Mouse (Mus musculus): Measurements from ENCODE around the gene Gapdhs. TPM values are rescaled to one million over a fixed set of nuclear protein-coding genes. Genes with fewer than 3 reads are reported as not detected.
"Not testable (repeated sequence)": the region's sequence is repeated elsewhere in the genome, so short reads cannot be mapped to it uniquely, and the experiment has no call there.

The Gapdhs gene
- polyA plus RNA-seq, 1 experiment = not detected

DNA sequence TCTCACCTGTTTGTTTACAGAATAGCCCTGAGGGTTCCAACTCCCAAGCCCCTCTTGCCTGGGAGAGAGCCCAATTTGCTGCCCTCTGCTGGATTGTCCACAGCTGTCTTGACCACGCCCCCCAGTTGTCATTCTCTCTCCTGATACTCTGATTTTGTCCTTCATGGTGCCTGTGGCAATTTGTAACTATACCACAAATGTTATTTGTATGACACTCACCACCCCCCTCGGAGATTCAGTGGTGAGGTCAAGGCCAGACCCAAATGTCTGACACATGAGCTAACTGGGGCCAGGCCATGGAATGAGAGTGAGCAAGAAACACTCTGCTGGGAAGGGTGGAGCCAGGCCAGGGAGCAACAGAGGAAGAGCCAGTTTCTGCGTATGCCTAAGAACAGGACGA, 15.4 kb upstream of the Gapdhs start:
- Histone ChIP-seq H3ac (ENCODE audit: control insufficient read depth, insufficient read length, low read depth) (no peak overlapping the region), H3K79me3 (ENCODE audit: low read depth) (no peaks in the 10 kb centered on the region), H3K79me2 (ENCODE audit: control insufficient read depth, insufficient read depth) (no peaks in the 10 kb centered on the region), H3K36me3 (ENCODE audit: control insufficient read depth, insufficient read depth) (no peaks in the 10 kb centered on the region), H3K27me3 (ENCODE audit: control insufficient read depth, insufficient read depth, insufficient read length) (peaks cover 14% of the 10 kb centered on the region), H3K4me3 (ENCODE audit: insufficient read depth, poor library complexity, severe bottlenecking) (no peak overlapping the region)
- TF ChIP-seq CEBPB (IDR thresholded peaks at IDR 0.05; ENCODE audit: low read depth) (no peak), CTCF (IDR thresholded peaks at IDR 0.05; ENCODE audit: control insufficient read depth, insufficient read depth, insufficient read length) (no peak), MYOG (IDR thresholded peaks at IDR 0.05; ENCODE audit: control insufficient read depth, extremely low read depth, insufficient read length) (no peak)

DNA sequence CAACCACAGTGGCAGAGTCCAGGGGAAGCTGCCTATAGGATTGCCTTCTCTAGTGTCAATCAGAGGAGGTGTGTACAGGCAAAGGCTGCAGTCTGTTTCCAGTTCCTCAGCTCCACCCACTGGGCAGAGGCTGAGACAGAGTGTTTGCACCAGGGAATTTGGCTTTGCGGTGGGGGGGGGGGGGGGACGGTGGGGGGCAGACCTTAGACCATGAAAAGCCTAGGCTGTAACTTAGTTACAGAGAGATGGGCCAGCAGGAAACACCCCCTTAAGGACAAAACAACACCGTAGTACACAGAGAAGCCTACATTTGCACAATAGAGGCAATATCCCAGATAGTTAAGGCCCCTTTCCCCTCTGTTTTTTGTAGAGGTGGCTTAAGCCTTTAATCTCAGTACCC, 13.5 kb upstream of the Gapdhs start:
- Histone ChIP-seq H3K79me2 (ENCODE audit: control insufficient read depth, insufficient read depth) (no peaks in the 10 kb centered on the region), H3K4me3 (ENCODE audit: insufficient read depth, poor library complexity, severe bottlenecking) (no peak overlapping the region), H3K27me3 (ENCODE audit: control insufficient read depth, insufficient read depth, insufficient read length) (no peaks in the 10 kb centered on the region), H3ac (ENCODE audit: control insufficient read depth, insufficient read length, low read depth) (no peak overlapping the region), H3K79me3 (ENCODE audit: low read depth) (no peaks in the 10 kb centered on the region), H3K36me3 (ENCODE audit: control insufficient read depth, insufficient read depth) (no peaks in the 10 kb centered on the region)
- TF ChIP-seq MAX (IDR thresholded peaks at IDR 0.05) = no peak
- no peak for TF ChIP-seq USF1 (IDR thresholded peaks at IDR 0.05; ENCODE audit: low read depth)
- no peak for TF ChIP-seq CEBPB (IDR thresholded peaks at IDR 0.05; ENCODE audit: low read depth)
- TF ChIP-seq MYOG (IDR thresholded peaks at IDR 0.05; ENCODE audit: control insufficient read depth, extremely low read depth, insufficient read length) = no peak

DNA sequence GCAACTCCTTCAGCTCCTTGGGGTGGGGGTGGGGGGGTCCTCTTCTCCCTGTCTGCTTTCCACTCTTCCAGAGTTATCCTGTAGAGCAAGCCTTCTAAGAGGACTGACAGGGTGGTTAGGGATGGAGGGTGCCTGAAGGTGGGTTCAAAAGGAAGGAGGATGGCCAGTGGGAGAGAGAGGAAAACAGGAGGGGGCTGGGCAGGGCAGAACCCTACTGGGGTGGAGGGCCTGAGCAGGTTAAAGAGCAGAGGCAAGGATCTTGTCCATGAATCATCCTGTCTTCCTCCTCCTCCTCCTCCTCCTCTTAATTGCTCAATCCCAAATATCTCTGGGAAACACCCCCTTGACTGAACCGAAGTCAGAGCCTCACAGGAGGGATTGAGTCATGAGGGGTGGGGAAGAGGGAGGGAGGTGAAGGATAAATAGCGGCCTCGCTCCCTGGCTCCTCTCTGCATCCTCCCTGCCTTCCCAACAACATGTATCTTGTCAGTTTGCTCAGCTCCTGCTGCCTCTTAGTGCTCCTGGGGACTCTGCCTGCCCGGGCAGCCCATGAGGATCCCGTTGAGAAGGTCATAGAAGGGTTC, 7.7 kb upstream of the Gapdhs start, which contains the start of gene Sbsn:
Gene Sbsn (plus strand): TSS at position 386 of the 584 bp plus-strand sequence.
- Histone ChIP-seq H3K27me3 (ENCODE audit: control insufficient read depth, insufficient read depth, insufficient read length) (no peaks in the 10 kb centered on the region), H3K79me2 (ENCODE audit: control insufficient read depth, insufficient read depth) (no peaks in the 10 kb centered on the region), H3K36me3 (ENCODE audit: control insufficient read depth, insufficient read depth) (no peaks in the 10 kb centered on the region), H3ac (ENCODE audit: control insufficient read depth, insufficient read length, low read depth) (no peak within 1 kb of the TSS), H3K79me3 (ENCODE audit: low read depth) (no peaks in the 10 kb centered on the region), H3K4me3 (ENCODE audit: insufficient read depth, poor library complexity, severe bottlenecking) (no peak within 1 kb of the TSS)
- no peak for TF ChIP-seq MYOD1 (IDR thresholded peaks at IDR 0.05; ENCODE audit: control insufficient read depth, insufficient read length, low read depth)
- TF ChIP-seq CEBPB (IDR thresholded peaks at IDR 0.05; ENCODE audit: low read depth) = peak; percentile 73

DNA sequence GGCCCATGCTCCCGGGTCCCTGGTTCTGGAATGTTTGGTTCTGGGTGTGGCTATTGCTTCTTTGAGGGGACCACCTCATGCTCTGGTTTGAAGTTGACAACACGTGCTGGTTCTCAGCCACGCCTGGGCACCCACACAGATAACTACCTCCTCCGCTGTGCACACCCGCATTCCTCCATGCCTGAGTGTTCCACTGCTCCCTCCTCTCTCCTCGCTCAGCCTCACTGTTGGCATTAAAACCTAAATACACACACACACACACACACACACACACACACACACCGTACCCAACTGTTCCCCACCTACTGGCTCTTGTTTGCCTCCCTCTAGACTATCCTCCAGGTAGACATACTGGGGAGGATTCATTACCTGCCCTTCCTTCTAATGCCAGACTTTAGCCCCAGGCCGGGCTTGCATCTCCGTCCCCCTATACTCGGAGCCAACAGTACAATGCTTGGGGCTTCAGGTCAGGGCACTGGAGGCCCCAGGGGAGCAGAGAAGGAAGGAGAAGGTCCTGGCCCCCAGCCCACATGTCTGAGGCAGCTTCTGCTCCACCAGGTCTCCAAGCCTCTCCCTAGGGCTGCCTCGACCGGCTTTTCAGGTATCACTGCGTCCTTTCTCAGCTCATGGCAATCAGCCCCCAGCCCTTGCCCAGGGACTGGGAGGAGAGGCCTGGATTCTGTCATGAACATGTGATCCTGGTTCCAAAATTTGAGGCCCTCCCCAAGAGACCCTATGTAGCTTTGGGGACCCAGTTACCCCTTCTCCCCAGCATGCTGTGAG, 6.5 kb upstream of the Gapdhs start:
- no peak overlapping the region for H3ac ChIP-seq (ENCODE audit: control insufficient read depth, insufficient read length, low read depth)
- H3K27me3 ChIP-seq (ENCODE audit: control insufficient read depth, insufficient read depth, insufficient read length) = no peaks in the 10 kb centered on the region
- no peak for TF ChIP-seq CTCF (IDR thresholded peaks at IDR 0.05; ENCODE audit: control insufficient read depth, insufficient read depth, insufficient read length)
- no peak for TF ChIP-seq USF1 (IDR thresholded peaks at IDR 0.05; ENCODE audit: low read depth)
- TF ChIP-seq FOSL1 (IDR thresholded peaks at IDR 0.05; ENCODE audit: insufficient read depth, low read length, poor library complexity, severe bottlenecking) = no peak
- TF ChIP-seq MYOG (IDR thresholded peaks at IDR 0.05; ENCODE audit: control insufficient read depth, extremely low read depth, insufficient read length) = no peak
- TF ChIP-seq MYOD1 (IDR thresholded peaks at IDR 0.05; ENCODE audit: control insufficient read depth, insufficient read length, low read depth) = no peak
- TF ChIP-seq CEBPB (IDR thresholded peaks at IDR 0.05; ENCODE audit: low read depth) = no peak
- no peak for TF ChIP-seq MAX (IDR thresholded peaks at IDR 0.05)
- no peaks in the 10 kb centered on the region for H3K79me2 ChIP-seq (ENCODE audit: control insufficient read depth, insufficient read depth)
- no peaks in the 10 kb centered on the region for H3K79me3 ChIP-seq (ENCODE audit: low read depth)
- no peak overlapping the region for H3K4me3 ChIP-seq (ENCODE audit: insufficient read depth, poor library complexity, severe bottlenecking)
- H3K36me3 ChIP-seq (ENCODE audit: control insufficient read depth, insufficient read depth) = no peaks in the 10 kb centered on the region

DNA sequence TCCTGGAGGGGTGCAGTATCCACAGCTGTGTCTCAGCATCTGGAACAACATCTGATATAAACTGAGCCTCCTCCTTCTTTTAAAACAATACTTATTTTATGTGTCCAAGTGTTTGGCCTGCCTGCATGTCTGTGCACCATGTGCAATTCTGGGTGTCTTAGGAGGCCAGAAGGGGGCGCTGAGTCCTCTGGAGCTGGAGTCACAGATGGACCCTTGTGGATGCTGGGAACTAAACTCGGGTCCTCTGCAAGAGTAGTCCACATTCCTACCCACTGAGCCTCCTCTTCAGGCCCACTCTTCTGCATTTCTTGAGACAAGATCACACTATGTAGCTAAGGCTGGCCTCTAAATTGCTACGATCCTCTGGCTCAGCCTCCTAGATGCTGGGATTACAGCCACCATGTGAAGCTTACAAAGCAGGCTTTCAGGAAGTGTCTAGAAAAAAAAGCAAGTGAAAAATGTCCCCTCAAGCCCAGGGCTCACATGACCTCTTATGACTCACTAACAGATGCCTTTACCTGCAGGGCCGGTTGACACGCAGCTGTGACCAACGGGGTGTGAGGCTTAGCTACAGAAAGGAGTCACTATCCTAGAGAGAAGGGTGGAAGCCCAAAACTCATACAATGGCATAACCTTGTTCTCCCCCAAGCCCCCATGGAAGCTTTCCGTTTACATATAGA, 4.2 kb upstream of the Gapdhs start:
- Histone ChIP-seq H3K4me3 (ENCODE audit: insufficient read depth, poor library complexity, severe bottlenecking) (no peak overlapping the region), H3K79me2 (ENCODE audit: control insufficient read depth, insufficient read depth) (no peaks in the 10 kb centered on the region), H3K79me3 (ENCODE audit: low read depth) (no peaks in the 10 kb centered on the region), H3K27me3 (ENCODE audit: control insufficient read depth, insufficient read depth, insufficient read length) (no peaks in the 10 kb centered on the region), H3ac (ENCODE audit: control insufficient read depth, insufficient read length, low read depth) (no peak overlapping the region), H3K36me3 (ENCODE audit: control insufficient read depth, insufficient read depth) (no peaks in the 10 kb centered on the region)
- no peak for TF ChIP-seq USF1 (IDR thresholded peaks at IDR 0.05; ENCODE audit: low read depth)

DNA sequence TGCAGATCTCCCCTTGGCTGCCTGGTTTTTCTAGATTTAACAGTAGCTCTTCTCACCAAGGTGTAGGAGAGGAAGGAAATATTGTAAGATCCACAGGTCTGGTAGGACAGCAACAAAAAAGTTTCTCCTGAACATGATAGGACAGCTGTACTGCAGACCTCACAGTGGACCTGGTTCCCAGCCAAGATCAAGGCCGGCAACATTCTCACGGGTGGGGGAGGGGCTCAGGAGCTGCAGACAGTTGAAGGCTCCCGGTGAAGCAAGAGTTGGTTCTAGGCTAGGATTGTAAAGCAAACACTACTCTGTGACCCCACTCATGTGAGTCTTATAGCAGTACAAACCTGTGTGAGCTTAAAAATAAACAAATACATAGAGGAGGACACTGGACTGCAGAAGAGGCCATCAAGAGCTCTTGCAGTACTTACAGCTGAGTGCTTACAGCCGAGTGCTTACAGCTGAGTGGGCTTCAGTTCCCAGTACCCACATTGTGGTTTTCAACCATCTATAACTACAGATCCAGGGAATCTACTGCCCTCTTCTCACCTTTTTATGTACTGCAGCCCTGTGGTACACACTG, 629 bp upstream of the Gapdhs start:
- Histone ChIP-seq H3K79me3 (ENCODE audit: low read depth) (no peaks in the 10 kb centered on the region), H3ac (ENCODE audit: control insufficient read depth, insufficient read length, low read depth) (no peak overlapping the region), H3K36me3 (ENCODE audit: control insufficient read depth, insufficient read depth) (no peaks in the 10 kb centered on the region), H3K4me3 (ENCODE audit: insufficient read depth, poor library complexity, severe bottlenecking) (no peak overlapping the region), H3K27me3 (ENCODE audit: control insufficient read depth, insufficient read depth, insufficient read length) (no peaks in the 10 kb centered on the region), H3K79me2 (ENCODE audit: control insufficient read depth, insufficient read depth) (no peaks in the 10 kb centered on the region)
- no peak for TF ChIP-seq USF1 (IDR thresholded peaks at IDR 0.05; ENCODE audit: low read depth)
- no peak for TF ChIP-seq CEBPB (IDR thresholded peaks at IDR 0.05; ENCODE audit: low read depth)
- TF ChIP-seq MYOG (IDR thresholded peaks at IDR 0.05; ENCODE audit: control insufficient read depth, extremely low read depth, insufficient read length) = no peak
- TF ChIP-seq MYOD1 (IDR thresholded peaks at IDR 0.05; ENCODE audit: control insufficient read depth, insufficient read length, low read depth) = no peak
- no peak for TF ChIP-seq FOSL1 (IDR thresholded peaks at IDR 0.05; ENCODE audit: insufficient read depth, low read length, poor library complexity, severe bottlenecking)
- TF ChIP-seq CTCF (IDR thresholded peaks at IDR 0.05; ENCODE audit: control insufficient read depth, insufficient read depth, insufficient read length) = no peak
- TF ChIP-seq MAX (IDR thresholded peaks at IDR 0.05) = no peak

DNA sequence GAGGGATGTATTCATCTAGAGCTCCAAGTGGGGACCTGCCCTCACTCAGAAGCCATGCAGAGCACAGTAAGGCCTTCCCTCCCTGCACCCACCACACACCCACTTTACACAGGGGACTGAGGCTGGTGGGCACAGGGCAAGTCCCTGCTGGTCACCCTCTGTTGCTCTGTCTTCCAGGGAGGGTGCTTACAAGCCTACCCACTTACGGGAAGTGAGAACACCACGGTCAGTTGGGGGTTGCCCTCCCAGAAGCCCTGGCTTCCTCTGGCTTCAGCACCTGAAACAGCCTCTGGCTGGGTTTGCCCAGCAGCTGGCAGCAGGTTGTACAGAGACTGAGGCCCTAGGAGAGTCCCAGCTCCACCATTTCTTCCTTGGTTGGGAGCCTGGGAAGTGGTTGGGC, 911 bp downstream of the Gapdhs start:
- H3ac ChIP-seq (ENCODE audit: control insufficient read depth, insufficient read length, low read depth); H3K36me3 ChIP-seq (ENCODE audit: control insufficient read depth, insufficient read depth); H3K79me2 ChIP-seq (ENCODE audit: control insufficient read depth, insufficient read depth); H3K4me3 ChIP-seq (ENCODE audit: insufficient read depth, poor library complexity, severe bottlenecking); H3K27me3 ChIP-seq (ENCODE audit: control insufficient read depth, insufficient read depth, insufficient read length); H3K79me3 ChIP-seq (ENCODE audit: low read depth): not testable (repeated sequence)
